Mouse (Mus musculus) Patski (cell line): ENCODE data around the gene H2-T3. TPM values are rescaled to one million over a fixed set of nuclear protein-coding genes. Genes with fewer than 3 reads are reported as not detected.
"Not testable (repeated sequence)": the region's sequence is repeated elsewhere in the genome, so short reads cannot be mapped to it uniquely, and the experiment has no call there.

Experiments
- ATAC-seq: fragments of 100-300 bp; one replicate; pipeline ENCODE4 v1.8.0; 2021
- CTCF ChIA-PET: fragments of 350-600 bp; sonication (Branson Sonifier 250); formaldehyde crosslinking; loops from one replicate; lab custom pipeline; 2022; ENCODE audit warnings: inconsistent platforms; lab: Charles Lee
- POLR2A ChIA-PET: fragments of 350-600 bp; sonication (Branson Sonifier 250); formaldehyde crosslinking; loops from one replicate; lab custom pipeline; 2022; ENCODE audit warnings: antibody characterized with exemption, inconsistent platforms; lab: Charles Lee
- DNase-seq: peaks from one replicate; pipeline ENCODE4 v3.0.0-alpha.2; 2011; ENCODE audit warnings: low read depth, low spot score
- H3K27me3 ChIP-seq: fragments of 371-371 bp; one replicate; pipeline ENCODE4 v1.5.1; 2021
- CTCF ChIP-seq: fragments of 100-300 bp; IDR thresholded peaks from one replicate; pipeline ENCODE4 v1.5.1; 2021
- in situ Hi-C: fragments of 300-500 bp; cut with MboI; formaldehyde crosslinking; loops from 3 replicates; pipeline ENCODE4 v1.11.1; 2018; ENCODE audit warnings: low pct_unique_long_range_greater_than_20kb, mixed read lengths
- polyA plus RNA-seq: library from polyadenylated mRNA; unstranded; gene quantifications from one replicate; pipeline ENCODE4 v1.2.3, GENCODE M21; 2021

H2-T3 gene
- polyA plus RNA-seq, 1 experiment from 2014 or later: not detected

DNA sequence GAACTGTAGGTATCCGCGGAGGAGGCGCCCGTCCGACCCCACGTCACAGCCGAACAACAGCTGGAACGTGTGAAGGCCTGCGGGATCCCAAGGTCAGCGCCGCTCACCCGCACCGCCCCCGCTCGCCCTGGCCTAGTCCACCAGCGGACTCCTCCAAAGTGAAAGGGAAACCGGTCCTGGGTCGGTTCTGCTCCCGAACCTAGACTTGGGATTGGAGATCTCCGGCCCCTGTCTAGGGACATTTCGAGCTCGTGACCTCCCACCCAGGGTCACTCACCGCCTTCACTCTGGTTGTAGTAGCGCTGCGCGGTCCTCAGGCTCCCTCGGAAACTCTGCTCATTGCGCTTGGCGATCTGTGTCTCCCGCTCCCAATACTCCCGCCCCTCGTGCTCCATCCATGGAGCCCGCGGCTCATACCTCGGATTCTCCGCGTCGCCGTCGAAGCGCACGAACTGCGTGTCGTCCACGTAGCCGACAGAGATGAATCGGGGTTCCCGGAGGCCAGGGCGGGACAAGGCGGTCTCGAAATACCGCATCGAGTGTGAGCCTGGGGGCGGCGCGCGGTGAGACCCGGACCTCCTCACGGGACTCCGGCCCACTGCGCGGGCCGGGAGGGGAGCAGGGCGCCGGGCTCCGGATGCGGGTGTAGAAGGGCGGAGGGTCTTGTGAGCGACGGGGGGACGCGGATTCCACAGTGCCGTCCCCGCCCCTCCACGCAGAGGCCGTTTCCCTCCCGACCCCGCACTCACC is 44.8 kb downstream of the H2-T3 start:
- ATAC-seq (no peak), DNase-seq (no peak)
- ChIA-PET CTCF (no interaction called here), POLR2A (no interaction called here)
- TF ChIP-seq CTCF: no peak
- in situ Hi-C loops: no loop called here
- H3K27me3 ChIP-seq: peaks cover 4% of the 10 kb centered on the region

GRCm38 (mm10) chr17:36136299-36136848 is 53.7 kb downstream of the H2-T3 start:
- ATAC-seq, H3K27me3 ChIP-seq, DNase-seq, CTCF ChIA-PET, POLR2A ChIA-PET: not testable (repeated sequence)
- in situ Hi-C loops: loop anchor here (10.0 kb wide), 2 partner anchors 48 to 72 kb away; no protein-coding TSS in a partner anchor

Other genes with a start within 250 kb of the H2-T3 start
- 110 TPM for gene Abcf1, start 220.5 kb downstream of the H2-T3 start, polyA plus RNA-seq
- 74.4 TPM for gene Gnl1, start 210.4 kb downstream of the H2-T3 start, polyA plus RNA-seq
- gene Prr3, start 210.1 kb downstream of the H2-T3 start, polyA plus RNA-seq: 39.1 TPM
- gene H2-T24, start 169.7 kb downstream of the H2-T3 start, polyA plus RNA-seq: 0.31 TPM
- 28.3 TPM for gene H2-T23, start 157.4 kb downstream of the H2-T3 start, polyA plus RNA-seq
- gene H2-T22, start 147.5 kb downstream of the H2-T3 start, polyA plus RNA-seq: 24.8 TPM
- gene Gm6034, start 147.3 kb downstream of the H2-T3 start, polyA plus RNA-seq: not detected
- 9.1 TPM for gene Gm11127, start 131.9 kb downstream of the H2-T3 start, polyA plus RNA-seq
- 0.06 TPM for gene Gm19684, start 68.6 kb downstream of the H2-T3 start, polyA plus RNA-seq
- gene Gm7030, start 60.9 kb downstream of the H2-T3 start, polyA plus RNA-seq: not detected
- not detected for gene Gm8909, start 21.8 kb downstream of the H2-T3 start, polyA plus RNA-seq
- 41.5 TPM for gene Rpp21, start 67.8 kb upstream of the H2-T3 start, polyA plus RNA-seq
- 21.0 TPM for gene Trim39, start 82.0 kb upstream of the H2-T3 start, polyA plus RNA-seq
- gene H2-M10.2, start 96.2 kb upstream of the H2-T3 start, polyA plus RNA-seq: 0.06 TPM
- gene H2-M10.1, start 135.9 kb upstream of the H2-T3 start, polyA plus RNA-seq: not detected
- gene H2-M10.3, start 178.1 kb upstream of the H2-T3 start, polyA plus RNA-seq: not detected